Mouse (Mus musculus) right cerebral cortex, postnatal 36 days (tissue): ENCODE results near the gene Ube2r2.
A peak's percentile ranks its signal among the peaks of the same experiment; 100 is the strongest.

ENCODE experiments used
- DNase-seq, 2 experiments: peaks; one replicate each; pipeline ENCODE4 v3.0.0; 2022; ENCODE audit warnings: low spot score in 2 of 2, mixed read lengths in 1 of 2

Ube2r2 gene

GRCm38 (mm10) chr4:41174631-41175030 lies 39.1 kb downstream of the Ube2r2 start:
- DNase-seq = no peak

- DNase-seq = no peak
Measured at GRCm38 (mm10) chr4:41179825-41180725, 44.5 kb downstream of the Ube2r2 start.

- DNase-seq = no peak
Measured at GRCm38 (mm10) chr4:41189809-41190208, 54.3 kb downstream of the Ube2r2 start.

GRCm38 (mm10) chr4:41192544-41193512 lies 57.3 kb downstream of the Ube2r2 start:
- no peak for DNase-seq

- DNase-seq = no peak
Measured at GRCm38 (mm10) chr4:41195328-41195727, 59.8 kb downstream of the Ube2r2 start.

GRCm38 (mm10) chr4:41196861-41197610 lies 61.5 kb downstream of the Ube2r2 start:
- no peak for DNase-seq

GRCm38 (mm10) chr4:41202135-41202534 lies 66.6 kb downstream of the Ube2r2 start:
- no peak for DNase-seq

GRCm38 (mm10) chr4:41205751-41206150 lies 70.2 kb downstream of the Ube2r2 start:
- DNase-seq = no peak

- no peak for DNase-seq
Measured at GRCm38 (mm10) chr4:41208050-41208449, 72.5 kb downstream of the Ube2r2 start.

- DNase-seq = no peak
Measured at GRCm38 (mm10) chr4:41225412-41225811, 89.9 kb downstream of the Ube2r2 start.

- DNase-seq = peak; percentile 16 to 30
Measured at GRCm38 (mm10) chr4:41226351-41226750, 90.8 kb downstream of the Ube2r2 start.

GRCm38 (mm10) chr4:41235621-41236020 lies 100.1 kb downstream of the Ube2r2 start:
- DNase-seq = no peak

- no peak for DNase-seq
Measured at GRCm38 (mm10) chr4:41240916-41241315, 105.4 kb downstream of the Ube2r2 start.
